9 mouse cellular contexts compared by ENCODE assay signal in genomic region chr3:38934780-38935179, GRCm38 (mm10). TPM values are rescaled to one million over a fixed set of nuclear protein-coding genes. Genes with fewer than 3 reads are reported as not detected.
DNase-seq lines count a peak whose midpoint lies in the region; ATAC-seq and TF ChIP-seq lines count a peak whose summit lies in the region.
"Had no signal": no experiment of that assay in that cellular context is flagged by ENCODE, and none has a peak within 500 bp of the region (broad histone marks: within the 10 kb centered on the region; RNA-seq: fewer than 3 reads in every experiment).

No protein-coding gene starts in this region.

- no peaks in the 10 kb centered on the region for H3K9me3 ChIP-seq in heart, embryonic 12.5 days (replicated peaks)

- no peak for TF ChIP-seq CTCF in gastrocnemius, adult 2 months (IDR thresholded peaks at IDR 0.05)
- TF ChIP-seq CTCF in small intestine, adult 2 months (IDR thresholded peaks at IDR 0.05; ENCODE audit: extremely low read depth, insufficient read length, insufficient replicate concordance, low read depth, low read length), result no peak
- TF ChIP-seq CTCF in thymus, adult 2 months (IDR thresholded peaks at IDR 0.05; ENCODE audit: borderline replicate concordance, control insufficient read depth, extremely low read depth, insufficient read depth, low read length, poor library complexity), result no peak

- no peak overlapping the region for H3K4me2 ChIP-seq in heart, embryonic 12.5 days

- no peaks in the 10 kb centered on the region; the same call in 1 of the 2 replicates for H3K4me1 ChIP-seq in small intestine, adult 2 months (ENCODE audit: control insufficient read depth, insufficient read depth, insufficient read length, low read length)
- H3K4me1 ChIP-seq in thymus, adult 2 months (replicated peaks; ENCODE audit: control insufficient read depth, insufficient read depth, low read length), result no peaks in the 10 kb centered on the region
- H3K4me1 ChIP-seq in heart, embryonic 12.5 days (replicated peaks), result peaks cover 31% of the 10 kb centered on the region

- H3K4me3 ChIP-seq in gastrocnemius, adult 2 months, result no peak overlapping the region
- H3K4me3 ChIP-seq in small intestine, adult 2 months (ENCODE audit: low read depth, low read length), result no peak overlapping the region
- no peak overlapping the region for H3K4me3 ChIP-seq in thymus, adult 2 months (ENCODE audit: control insufficient read depth, insufficient read depth, low read length)
- H3K4me3 ChIP-seq in heart, embryonic 12.5 days, result no peak overlapping the region

- no peak overlapping the region for H3K9ac ChIP-seq in heart, embryonic 12.5 days

- TF ChIP-seq POLR2A in small intestine, adult 2 months (IDR thresholded peaks at IDR 0.05; ENCODE audit: low read depth, low read length), result no peak
- no peak for TF ChIP-seq POLR2A in thymus, adult 2 months (IDR thresholded peaks at IDR 0.05; ENCODE audit: control insufficient read depth, extremely low read depth, insufficient read depth, low read length, poor library complexity)

- H3K36me3 ChIP-seq in small intestine, adult 2 months (ENCODE audit: control insufficient read depth, insufficient read depth, low read length), result no peaks in the 10 kb centered on the region
- no peaks in the 10 kb centered on the region for H3K36me3 ChIP-seq in thymus, adult 2 months (ENCODE audit: control insufficient read depth, insufficient read depth, low read length)
- H3K36me3 ChIP-seq in heart, embryonic 12.5 days, result no peaks in the 10 kb centered on the region

- intact Hi-C loops in gastrocnemius, adult 2 months (cut with DNase I), result no loop called here
- intact Hi-C loops in left cerebral cortex, postnatal 10 days (cut with DNase I), result no loop called here

- ATAC-seq in heart, embryonic 12.5 days (ENCODE audit: insufficient number of reproducible peaks, low FRiP score), result no peak

- WGBS in small intestine, adult 2 months, result 82% methylated on average over 7 of the region's 7 CpGs
- WGBS in thymus, adult 2 months, result 92% methylated on average over 7 of the region's 7 CpGs
- 77% methylated on average over 7 of the region's 7 CpGs for WGBS in heart, embryonic 12.5 days

- H3K27ac ChIP-seq in gastrocnemius, adult 2 months, result no peak overlapping the region
- peak overlapping the region; percentile 51; the same call in 1 of the 2 replicates for H3K27ac ChIP-seq in small intestine, adult 2 months (ENCODE audit: insufficient read depth, low read depth, low read length)
- no peak overlapping the region for H3K27ac ChIP-seq in thymus, adult 2 months (ENCODE audit: control insufficient read depth, insufficient read depth, low read length)
- no peak overlapping the region for H3K27ac ChIP-seq in heart, embryonic 12.5 days (ENCODE audit: poor library complexity, severe bottlenecking)

- DNase-seq in gastrocnemius, adult 2 months, result peak; percentile 34
- DNase-seq in gastrocnemius, postnatal 25 days, result no peak
- peak; percentile 20 for DNase-seq in retina, postnatal 1 day
- no peak for DNase-seq in retina, embryonic 14.5 days (ENCODE audit: low spot score)
- DNase-seq in left cerebral cortex, postnatal 10 days (ENCODE audit: extremely low spot score in 1 of 2, low spot score in 2 of 2), result peak; percentile 47 to 71
- no peak for DNase-seq in thymus, adult 2 months
- DNase-seq: adrenal gland, postnatal 10 days had no signal

- no peaks in the 10 kb centered on the region for H3K27me3 ChIP-seq in small intestine, adult 2 months (ENCODE audit: control insufficient read depth, insufficient read depth, low read length)
- no peaks in the 10 kb centered on the region for H3K27me3 ChIP-seq in thymus, adult 2 months (ENCODE audit: control insufficient read depth, insufficient read depth, low read length)
- no peaks in the 10 kb centered on the region for H3K27me3 ChIP-seq in heart, embryonic 12.5 days (replicated peaks)

RNA-seq across cellular contexts. Expression of gene Fat4, which starts 48.0 kb away (rescaled TPM):
- 1 to 10 TPM; 2.0 to 3.6 TPM for total RNA-seq in gastrocnemius, adult 2 months (2021)
- total RNA-seq in gastrocnemius, postnatal 25 days (2021), result 1 to 10 TPM; 3.3 to 3.9 TPM
- 10 to 100 TPM; 32.1 to 40.8 TPM for total RNA-seq in left cerebral cortex, postnatal 10 days (2021)
- polyA plus RNA-seq in small intestine, adult 2 months (2012; rRNA removed), result 0.98 and 1.4 TPM in 2 replicates
- 0.94 and 1.1 TPM in 2 replicates for polyA plus RNA-seq in thymus, adult 2 months (2012; rRNA removed)
- polyA plus RNA-seq in heart, embryonic 12.5 days (2016; fragmentation: Nextera tagmentation; extraction: Ambion mirVana), result 5.3 and 7.0 TPM in 2 replicates

Comparison
In these comparisons a context has a peak if more than half of its experiments do, and no peak if none do; other contexts are left out.
1. DNase-seq: peak in gastrocnemius, adult 2 months (single experiment), retina, postnatal 1 day (single experiment) and left cerebral cortex, postnatal 10 days (2 of 2); none in gastrocnemius, postnatal 25 days (single experiment), retina, embryonic 14.5 days (single experiment) and thymus, adult 2 months (single experiment).
2. RNA of gene Fat4, which starts 48.0 kb away (total RNA-seq): 32.1 to 40.8 TPM in left cerebral cortex, postnatal 10 days; 3.3 to 3.9 TPM in gastrocnemius, postnatal 25 days and 2.0 to 3.6 TPM in gastrocnemius, adult 2 months; every median in the first group is over 4 times any median in the second.